Mouse (Mus musculus) lung, adult 2 months (tissue): ENCODE results near the gene Gyg. TPM values are rescaled to one million over a fixed set of nuclear protein-coding genes. Genes with fewer than 3 reads are reported as not detected.

ENCODE experiments used
- DNase-seq: peaks from one replicate; pipeline ENCODE4 v3.0.0; 2022
- H3K4me1 ChIP-seq: fragments of 200-500 bp; 2 replicates; pipeline ENCODE4 v1.6.1; 2011; ENCODE audit warnings: low read length; ENCODE audit not compliant: control insufficient read depth, insufficient read depth
- H3K4me3 ChIP-seq: fragments of 200-500 bp; replicated peaks from 2 replicates; pipeline ENCODE3; 2011; ENCODE audit warnings: low read depth, mild to moderate bottlenecking, control low read depth, low read length; ENCODE audit errors: extremely low read depth
- CTCF ChIP-seq: fragments of 200-500 bp; IDR thresholded peaks from 2 replicates; pipeline ENCODE4 v1.5.1; 2011; ENCODE audit warnings: mild to moderate bottlenecking, low read length, control low read depth; ENCODE audit not compliant: insufficient read depth
- POLR2A ChIP-seq: fragments of 200-500 bp; IDR thresholded peaks from 2 replicates; pipeline ENCODE4 v1.6.1; 2011; ENCODE audit warnings: low read depth, mild to moderate bottlenecking, control low read depth, low read length, borderline replicate concordance; ENCODE audit errors: extremely low read depth
- WGBS: fragments of 180-500 bp; shearing (Covaris S2); methylation state at CpG from one replicate; pipeline ENCODE4 v1.1.7; 2018; 5-methylcytosine and 5-hydroxymethylcytosine counted together
- polyA plus RNA-seq: library from polyadenylated mRNA; depleted of rRNA; stranded (reverse); fragments of >200 nt; gene quantifications from 2 replicates; pipeline ENCODE4 v1.2.3, GENCODE M21; 2012; rRNA removed

Gyg gene
- polyA plus RNA-seq, 1 experiment: 99.0 TPM

GRCm38 (mm10) chr3:20111913-20112312 is 43.2 kb downstream of the Gyg start:
- 88% methylated on average over 2 of the region's 2 CpGs for WGBS
- no peak for TF ChIP-seq CTCF
- TF ChIP-seq POLR2A: no peak
- no peak for DNase-seq
- Histone ChIP-seq H3K4me3 (no peak overlapping the region), H3K4me1 (no peaks in the 10 kb centered on the region)

- Histone ChIP-seq H3K4me3 (no peak overlapping the region), H3K4me1 (peaks cover 3% of the 10 kb centered on the region)
- WGBS: 80% methylated on average over 5 of the region's 5 CpGs
- TF ChIP-seq POLR2A: no peak
- no peak for TF ChIP-seq CTCF
- DNase-seq: no peak
These were observed 46.2 kb downstream of the Gyg start for GRCm38 (mm10) chr3:20108881-20109280.

GRCm38 (mm10) chr3:20104776-20105175 is 50.3 kb downstream of the Gyg start:
- Histone ChIP-seq H3K4me1 (peaks cover 3% of the 10 kb centered on the region), H3K4me3 (no peak overlapping the region)
- no peak for DNase-seq
- 71% methylated on average over 2 of the region's 2 CpGs for WGBS
- no peak for TF ChIP-seq POLR2A
- no peak for TF ChIP-seq CTCF

- WGBS: 66% methylated on average over 8 of the region's 8 CpGs
- TF ChIP-seq CTCF: no peak
- TF ChIP-seq POLR2A: no peak
- Histone ChIP-seq H3K4me3 (no peak overlapping the region), H3K4me1 (peaks cover 3% of the 10 kb centered on the region)
- no peak for DNase-seq
These were observed 50.8 kb downstream of the Gyg start for GRCm38 (mm10) chr3:20104318-20104717.

- H3K4me1 ChIP-seq: peaks cover 3% of the 10 kb centered on the region
- WGBS: 60% methylated on average over 3 of the region's 3 CpGs
- TF ChIP-seq POLR2A (no peak), CTCF (no peak)
- no peak overlapping the region for H3K4me3 ChIP-seq
- DNase-seq: no peak
These were observed 51.3 kb downstream of the Gyg start for GRCm38 (mm10) chr3:20103830-20104229.

- 70% methylated on average over 3 of the region's 3 CpGs for WGBS
- Histone ChIP-seq H3K4me3 (no peak overlapping the region), H3K4me1 (no peaks in the 10 kb centered on the region)
- no peak for DNase-seq
- TF ChIP-seq POLR2A (no peak), CTCF (no peak)
These were observed 73.0 kb downstream of the Gyg start for GRCm38 (mm10) chr3:20082161-20082560.

GRCm38 (mm10) chr3:20076145-20077053 is 78.7 kb downstream of the Gyg start:
- WGBS: 80% methylated on average over 11 of the region's 11 CpGs
- DNase-seq: no peak
- no peak overlapping the region for H3K4me3 ChIP-seq
- H3K4me1 ChIP-seq: no peaks in the 10 kb centered on the region
- TF ChIP-seq POLR2A: no peak
- TF ChIP-seq CTCF: no peak

Other genes starting within 250 kb of the Gyg start
- 25.6 and 47.8 TPM in 2 replicates for gene Cp, start 198.3 kb downstream of the Gyg start, polyA plus RNA-seq
- gene Hps3, start 120.0 kb downstream of the Gyg start, polyA plus RNA-seq: 19.5 and 46.7 TPM in 2 replicates
- 3.0 and 4.8 TPM in 2 replicates for gene Hltf, start 97.5 kb downstream of the Gyg start, polyA plus RNA-seq
- 0.49 and 0.65 TPM in 2 replicates for gene Cpa3, start 86.9 kb upstream of the Gyg start, polyA plus RNA-seq
- gene Cpb1, start 120.4 kb upstream of the Gyg start, polyA plus RNA-seq: 0.19 and 0.66 TPM in 2 replicates
- 0.41 and 0.51 TPM in 2 replicates for gene Agtr1b, start 211.9 kb upstream of the Gyg start, polyA plus RNA-seq